Mouse (Mus musculus): ENCODE results near the gene Hspb9.

The Hspb9 gene

GRCm38 (mm10) chr11:100730477-100731205 lies 17.0 kb downstream of the Hspb9 start:
- DNase-seq (ENCODE audit: low read depth, low spot score), result no peak

- peak; percentile 55 for DNase-seq (ENCODE audit: low read depth, low spot score)
These were observed 21.6 kb downstream of the Hspb9 start for GRCm38 (mm10) chr11:100735134-100735865.

GRCm38 (mm10) chr11:100735954-100736745 lies 22.5 kb downstream of the Hspb9 start:
- peak; percentile 29 for DNase-seq (ENCODE audit: low read depth, low spot score)

GRCm38 (mm10) chr11:100736746-100737080 lies 23.1 kb downstream of the Hspb9 start:
- DNase-seq (ENCODE audit: low read depth, low spot score), result no peak

- peak; percentile 38 for DNase-seq (ENCODE audit: low read depth, low spot score)
These were observed 23.6 kb downstream of the Hspb9 start for GRCm38 (mm10) chr11:100737105-100737733.

- DNase-seq (ENCODE audit: low read depth, low spot score), result peak; percentile 100
These were observed 24.5 kb downstream of the Hspb9 start, which contains the start of gene Rab5c for GRCm38 (mm10) chr11:100738066-100738604. Gene Rab5c, minus strand, starts transcription at chr11:100738215.

- no peak for DNase-seq (ENCODE audit: low read depth, low spot score)
These were observed 25.1 kb downstream of the Hspb9 start for GRCm38 (mm10) chr11:100738749-100739148.

GRCm38 (mm10) chr11:100741348-100741747 lies 27.7 kb downstream of the Hspb9 start:
- no peak for DNase-seq (ENCODE audit: low read depth, low spot score)

- DNase-seq (ENCODE audit: low read depth, low spot score), result peak; percentile 65
These were observed 31.4 kb downstream of the Hspb9 start for GRCm38 (mm10) chr11:100745085-100745484.

GRCm38 (mm10) chr11:100746546-100746945 lies 32.9 kb downstream of the Hspb9 start:
- DNase-seq (ENCODE audit: low read depth, low spot score), result no peak

GRCm38 (mm10) chr11:100747114-100747513 lies 33.5 kb downstream of the Hspb9 start:
- DNase-seq (ENCODE audit: low read depth, low spot score), result no peak

- no peak for DNase-seq (ENCODE audit: low read depth, low spot score)
These were observed 35.0 kb downstream of the Hspb9 start for GRCm38 (mm10) chr11:100748620-100749019.

- no peak for DNase-seq (ENCODE audit: low read depth, low spot score)
These were observed 35.8 kb downstream of the Hspb9 start for GRCm38 (mm10) chr11:100749469-100749868.

- no peak for DNase-seq (ENCODE audit: low read depth, low spot score)
These were observed 36.5 kb downstream of the Hspb9 start for GRCm38 (mm10) chr11:100750127-100750526.

GRCm38 (mm10) chr11:100752294-100752693 lies 38.6 kb downstream of the Hspb9 start:
- DNase-seq (ENCODE audit: low read depth, low spot score), result no peak

GRCm38 (mm10) chr11:100754021-100754692 lies 40.5 kb downstream of the Hspb9 start:
- no peak for DNase-seq (ENCODE audit: low read depth, low spot score)

- no peak for DNase-seq (ENCODE audit: low read depth, low spot score)
These were observed 41.0 kb downstream of the Hspb9 start for GRCm38 (mm10) chr11:100754693-100755057.

GRCm38 (mm10) chr11:100756476-100756875 lies 42.8 kb downstream of the Hspb9 start:
- DNase-seq (ENCODE audit: low read depth, low spot score), result no peak

GRCm38 (mm10) chr11:100757566-100757965 lies 43.9 kb downstream of the Hspb9 start:
- no peak for DNase-seq (ENCODE audit: low read depth, low spot score)

GRCm38 (mm10) chr11:100758707-100759610 lies 45.3 kb downstream of the Hspb9 start:
- peak; percentile 45 for DNase-seq (ENCODE audit: low read depth, low spot score)

Data from 3T3-L1 (cell line).